19 mouse cellular contexts compared by ENCODE assay signal in the genomic region with DNA sequence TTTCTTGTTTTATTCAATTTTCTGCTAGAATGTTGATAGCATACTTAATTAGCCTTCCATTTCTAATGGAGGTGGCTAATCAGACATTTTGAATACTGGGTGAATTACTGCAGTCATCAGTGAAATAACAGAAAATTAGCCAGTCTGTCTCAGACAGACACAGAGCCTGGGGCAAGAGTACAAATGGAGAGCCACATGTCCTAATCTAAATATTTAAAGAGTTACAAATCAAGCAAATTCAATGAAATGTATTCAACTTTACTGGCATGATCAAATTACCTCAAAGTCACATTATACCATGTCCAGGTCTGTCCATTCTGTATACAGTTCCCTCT.
DNase-seq lines count a peak whose midpoint lies in the region; ATAC-seq and TF ChIP-seq lines count a peak whose summit lies in the region.
"Had no signal": no experiment of that assay in that cellular context is flagged by ENCODE, and none has a peak within 500 bp of the region (broad histone marks: within the 10 kb centered on the region; RNA-seq: fewer than 3 reads in every experiment).

No protein-coding gene starts in this region.

- intact Hi-C loops in gastrocnemius, adult 2 months (cut with DNase I), result no loop called here

- no peak overlapping the region for H3K9ac ChIP-seq in hindbrain, embryonic 12.5 days
- H3K9ac ChIP-seq in hindbrain, embryonic 11.5 days (ENCODE audit: low read depth, low read length), result no peak overlapping the region
- no peak overlapping the region for H3K9ac ChIP-seq in midbrain, embryonic 14.5 days (replicated peaks; ENCODE audit: low read length)
- no peak overlapping the region for H3K9ac ChIP-seq in midbrain, embryonic 11.5 days (ENCODE audit: low read length)
- H3K9ac ChIP-seq in forebrain, embryonic 15.5 days (replicated peaks), result no peak overlapping the region
- no peak overlapping the region for H3K9ac ChIP-seq in hindbrain, postnatal 0 days (replicated peaks; ENCODE audit: low read length)
- H3K9ac ChIP-seq: embryonic facial prominence, embryonic 15.5 days had no signal

- no peak for TF ChIP-seq CTCF in hindbrain, postnatal 0 days (IDR thresholded peaks at IDR 0.05; ENCODE audit: low read depth)
- TF ChIP-seq CTCF in gastrocnemius, adult 2 months (IDR thresholded peaks at IDR 0.05), result no peak

- no peaks in the 10 kb centered on the region for H3K4me1 ChIP-seq in hindbrain, embryonic 12.5 days
- H3K4me1 ChIP-seq in hindbrain, embryonic 11.5 days (replicated peaks; ENCODE audit: control insufficient read depth, insufficient read depth, low read length), result no peaks in the 10 kb centered on the region
- no peaks in the 10 kb centered on the region for H3K4me1 ChIP-seq in midbrain, embryonic 14.5 days (ENCODE audit: control insufficient read depth, insufficient read depth, low read length)
- no peaks in the 10 kb centered on the region for H3K4me1 ChIP-seq in midbrain, embryonic 11.5 days (ENCODE audit: control insufficient read depth, insufficient read depth, low read length)
- H3K4me1 ChIP-seq in forebrain, embryonic 15.5 days, result no peaks in the 10 kb centered on the region
- no peaks in the 10 kb centered on the region for H3K4me1 ChIP-seq in hindbrain, postnatal 0 days (ENCODE audit: insufficient read depth, low read length)
- H3K4me1 ChIP-seq: embryonic facial prominence, embryonic 15.5 days; heart, embryonic 10.5 days had no signal

- no peak overlapping the region for H3K4me3 ChIP-seq in hindbrain, embryonic 12.5 days
- no peak overlapping the region for H3K4me3 ChIP-seq in hindbrain, embryonic 11.5 days (ENCODE audit: low read depth, low read length)
- H3K4me3 ChIP-seq in midbrain, embryonic 14.5 days (replicated peaks; ENCODE audit: low read depth, low read length), result no peak overlapping the region
- no peak overlapping the region for H3K4me3 ChIP-seq in midbrain, embryonic 11.5 days (ENCODE audit: low read depth, low read length)
- H3K4me3 ChIP-seq in forebrain, embryonic 15.5 days, result no peak overlapping the region
- H3K4me3 ChIP-seq in hindbrain, postnatal 0 days (ENCODE audit: low read length), result no peak overlapping the region
- H3K4me3 ChIP-seq in gastrocnemius, adult 2 months, result no peak overlapping the region
- H3K4me3 ChIP-seq: embryonic facial prominence, embryonic 15.5 days; erythroblast, embryonic 14.5 days; heart, embryonic 10.5 days had no signal

- peak; percentile 54; the same call in 1 of the 2 replicates for ATAC-seq in hindbrain, embryonic 12.5 days (ENCODE audit: low FRiP score)
- no peak for ATAC-seq in hindbrain, embryonic 11.5 days (ENCODE audit: low FRiP score)
- no peak for ATAC-seq in midbrain, embryonic 14.5 days (ENCODE audit: low FRiP score, low TSS enrichment)
- no peak for ATAC-seq in midbrain, embryonic 11.5 days (ENCODE audit: low FRiP score)
- ATAC-seq in forebrain, embryonic 15.5 days (replicated peaks), result peak; percentile 62
- peak; percentile 18; the same call in 1 of the 2 replicates for ATAC-seq in hindbrain, postnatal 0 days
- ATAC-seq: intestine, embryonic 16.5 days had no signal

- no peaks in the 10 kb centered on the region for H3K27me3 ChIP-seq in hindbrain, embryonic 12.5 days
- no peaks in the 10 kb centered on the region for H3K27me3 ChIP-seq in hindbrain, embryonic 11.5 days (ENCODE audit: control insufficient read depth, insufficient read depth, low read length)
- H3K27me3 ChIP-seq in midbrain, embryonic 14.5 days (ENCODE audit: control insufficient read depth, insufficient read depth, low read length), result no peaks in the 10 kb centered on the region
- no peaks in the 10 kb centered on the region for H3K27me3 ChIP-seq in midbrain, embryonic 11.5 days (ENCODE audit: control insufficient read depth, insufficient read depth, low read length)
- H3K27me3 ChIP-seq in forebrain, embryonic 15.5 days, result no peaks in the 10 kb centered on the region
- H3K27me3 ChIP-seq in hindbrain, postnatal 0 days (ENCODE audit: insufficient read depth, low read length), result no peaks in the 10 kb centered on the region
- H3K27me3 ChIP-seq: embryonic facial prominence, embryonic 15.5 days had no signal

- H3K9me3 ChIP-seq in hindbrain, embryonic 12.5 days (replicated peaks), result no peaks in the 10 kb centered on the region
- no peaks in the 10 kb centered on the region for H3K9me3 ChIP-seq in hindbrain, embryonic 11.5 days (ENCODE audit: control insufficient read depth, low read length)
- H3K9me3 ChIP-seq in midbrain, embryonic 14.5 days (ENCODE audit: control insufficient read depth, low read length), result no peaks in the 10 kb centered on the region
- no peaks in the 10 kb centered on the region for H3K9me3 ChIP-seq in midbrain, embryonic 11.5 days (ENCODE audit: control insufficient read depth, low read length)
- no peaks in the 10 kb centered on the region for H3K9me3 ChIP-seq in forebrain, embryonic 15.5 days
- H3K9me3 ChIP-seq in hindbrain, postnatal 0 days (ENCODE audit: low read length), result no peaks in the 10 kb centered on the region
- H3K9me3 ChIP-seq: embryonic facial prominence, embryonic 15.5 days; heart, embryonic 10.5 days had no signal

- no peak for DNase-seq in hindbrain, embryonic 11.5 days (ENCODE audit: low spot score)
- DNase-seq in midbrain, embryonic 14.5 days, result peak; percentile 13
- no peak for DNase-seq in midbrain, embryonic 11.5 days (ENCODE audit: low spot score, missing footprints)
- DNase-seq in hindbrain, postnatal 0 days (ENCODE audit: low spot score), result no peak
- DNase-seq in layer of hippocampus, adult 9-10 months (ENCODE audit: low spot score), result no peak
- no peak for DNase-seq in gastrocnemius, adult 2 months
- DNase-seq: adrenal gland, adult 2 months; adrenal gland, postnatal 25 days; cerebellum, adult 8-10 months; embryo, embryonic 11 days; heart, adult 18-20 months; heart, postnatal 10 days; heart, postnatal 4 days had no signal

- no peak overlapping the region for H3K4me2 ChIP-seq in hindbrain, embryonic 12.5 days (replicated peaks)
- H3K4me2 ChIP-seq in hindbrain, embryonic 11.5 days (replicated peaks; ENCODE audit: low read depth, low read length), result no peak overlapping the region
- H3K4me2 ChIP-seq in midbrain, embryonic 14.5 days (ENCODE audit: low read length), result no peak overlapping the region
- H3K4me2 ChIP-seq in midbrain, embryonic 11.5 days, result no peak overlapping the region
- no peak overlapping the region for H3K4me2 ChIP-seq in forebrain, embryonic 15.5 days (replicated peaks)
- H3K4me2 ChIP-seq in hindbrain, postnatal 0 days (ENCODE audit: low read depth, low read length), result no peak overlapping the region
- H3K4me2 ChIP-seq: embryonic facial prominence, embryonic 15.5 days had no signal

- no peak overlapping the region for H3K27ac ChIP-seq in hindbrain, embryonic 12.5 days
- H3K27ac ChIP-seq in hindbrain, embryonic 11.5 days (ENCODE audit: low read depth, low read length), result no peak overlapping the region
- no peak overlapping the region for H3K27ac ChIP-seq in midbrain, embryonic 14.5 days (replicated peaks; ENCODE audit: low read depth, low read length)
- no peak overlapping the region for H3K27ac ChIP-seq in midbrain, embryonic 11.5 days (ENCODE audit: low read depth, low read length)
- H3K27ac ChIP-seq in forebrain, embryonic 15.5 days (replicated peaks), result no peak overlapping the region
- H3K27ac ChIP-seq in hindbrain, postnatal 0 days, result no peak overlapping the region
- H3K27ac ChIP-seq in gastrocnemius, adult 2 months, result no peak overlapping the region
- H3K27ac ChIP-seq: embryonic facial prominence, embryonic 15.5 days; heart, embryonic 10.5 days had no signal

- H3K36me3 ChIP-seq in hindbrain, embryonic 12.5 days, result no peaks in the 10 kb centered on the region
- no peaks in the 10 kb centered on the region for H3K36me3 ChIP-seq in hindbrain, embryonic 11.5 days (ENCODE audit: control insufficient read depth, insufficient read depth, low read length)
- no peaks in the 10 kb centered on the region for H3K36me3 ChIP-seq in midbrain, embryonic 14.5 days (ENCODE audit: control insufficient read depth, insufficient read depth, low read length)
- H3K36me3 ChIP-seq in midbrain, embryonic 11.5 days (ENCODE audit: control insufficient read depth, insufficient read depth, low read length), result no peaks in the 10 kb centered on the region
- H3K36me3 ChIP-seq in forebrain, embryonic 15.5 days, result no peaks in the 10 kb centered on the region
- no peaks in the 10 kb centered on the region for H3K36me3 ChIP-seq in hindbrain, postnatal 0 days (ENCODE audit: insufficient read depth, low read length)
- H3K36me3 ChIP-seq: embryonic facial prominence, embryonic 15.5 days; heart, embryonic 10.5 days had no signal

Comparison
In these comparisons a context has a peak if more than half of its experiments do, and no peak if none do; other contexts are left out.
1. ATAC-seq: peak in hindbrain, embryonic 12.5 days (single experiment), forebrain, embryonic 15.5 days (single experiment) and hindbrain, postnatal 0 days (single experiment); none in hindbrain, embryonic 11.5 days (single experiment), midbrain, embryonic 14.5 days (single experiment) and midbrain, embryonic 11.5 days (single experiment).